Mouse (Mus musculus) urinary bladder, postnatal 0 days (tissue): ENCODE results near the gene Olfr297. TPM values are rescaled to one million over a fixed set of nuclear protein-coding genes. Genes with fewer than 3 reads are reported as not detected.

Experiments
- polyA plus RNA-seq: library from polyadenylated mRNA; unstranded; fragments of >200 nt; fragmentation: Nextera tagmentation; extraction: Ambion mirVana; gene quantifications from 2 replicates; pipeline ENCODE4 v1.2.1, GENCODE M21; 2015

The Olfr297 gene
- polyA plus RNA-seq: not detected in 2 replicates

GRCm38 (mm10) chr7:86519668-86520067 is at the start of gene Olfr297:
Olfr297 (plus strand) TSS chr7:86519968.

GRCm38 (mm10) chr7:86492384-86492783 is 27.4 kb upstream of the Olfr297 start, which contains the start of gene Olfr298:
Olfr298 (minus strand) TSS chr7:86492484.

Other genes with a start within 250 kb of the Olfr297 start
- not detected in 2 replicates for gene Olfr310, start 242.8 kb upstream of the Olfr297 start, polyA plus RNA-seq
- gene Olfr309, start 206.3 kb upstream of the Olfr297 start, polyA plus RNA-seq: not detected in 2 replicates
- gene Olfr308, start 194.3 kb upstream of the Olfr297 start, polyA plus RNA-seq: not detected in 2 replicates
- not detected in 2 replicates for gene Olfr307, start 182.4 kb upstream of the Olfr297 start, polyA plus RNA-seq
- gene Olfr305, start 153.0 kb upstream of the Olfr297 start, polyA plus RNA-seq: not detected in 2 replicates
- gene Olfr304, start 133.3 kb upstream of the Olfr297 start, polyA plus RNA-seq: not detected in 2 replicates
- gene Olfr303, start 122.2 kb upstream of the Olfr297 start, polyA plus RNA-seq: not detected in 2 replicates
- gene Olfr301, start 116.1 kb upstream of the Olfr297 start, polyA plus RNA-seq: not detected in 2 replicates
- not detected in 2 replicates for gene Olfr299, start 60.0 kb upstream of the Olfr297 start, polyA plus RNA-seq
- not detected in 2 replicates for gene Olfr298, start 27.5 kb upstream of the Olfr297 start, polyA plus RNA-seq
- not detected in 2 replicates for gene Olfr295, start 63.9 kb downstream of the Olfr297 start, polyA plus RNA-seq
- not detected in 2 replicates for gene Olfr294, start 96.7 kb downstream of the Olfr297 start, polyA plus RNA-seq
- not detected in 2 replicates for gene Olfr293, start 129.1 kb downstream of the Olfr297 start, polyA plus RNA-seq
- gene Olfr292, start 168.4 kb downstream of the Olfr297 start, polyA plus RNA-seq: not detected in 2 replicates